Mouse (Mus musculus): ENCODE data around the gene Polr2l.

GRCm38 (mm10) chr7:141465388-141466044 lies 9.4 kb downstream of the Polr2l start:
- TF ChIP-seq CTCF (IDR thresholded peaks at IDR 0.05; ENCODE audit: borderline replicate concordance, insufficient read depth, low read depth, low read length), result no peak
- no peak for TF ChIP-seq POLR2A (IDR thresholded peaks at IDR 0.05; ENCODE audit: borderline replicate concordance, insufficient read depth, low read length)

Data from cerebellum, adult 2 months (tissue).